In the genomic region with DNA sequence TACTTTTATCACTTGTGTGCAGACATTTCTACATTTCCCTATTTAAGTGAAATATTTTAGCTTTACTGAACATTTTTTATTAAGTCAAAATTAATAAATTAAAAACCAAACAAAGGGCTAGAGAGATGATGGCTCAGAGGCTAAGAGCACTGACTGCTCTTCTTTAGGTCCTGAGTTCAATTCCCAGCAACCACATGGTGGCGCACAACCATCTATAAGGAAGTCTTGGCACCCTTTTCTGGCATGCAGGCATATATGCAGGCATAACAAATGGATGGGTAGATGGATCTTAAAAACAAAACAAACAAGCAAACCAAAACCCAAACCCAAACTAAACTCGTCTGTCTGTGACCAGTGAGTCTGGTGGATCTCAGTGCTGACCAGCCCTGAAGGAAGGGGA, we compare ENCODE assay signal across 10 mouse cellular contexts. TPM values are rescaled to one million over a fixed set of nuclear protein-coding genes. Genes with fewer than 3 reads are reported as not detected.
DNase-seq lines count a peak whose midpoint lies in the region; ATAC-seq and TF ChIP-seq lines count a peak whose summit lies in the region.
"Had no signal": no experiment of that assay in that cellular context is flagged by ENCODE, and none has a peak within 500 bp of the region (broad histone marks: within the 10 kb centered on the region; RNA-seq: fewer than 3 reads in every experiment).

No protein-coding gene starts in this region.

- H3K4me3 ChIP-seq in hindbrain, embryonic 15.5 days, result no peak overlapping the region
- H3K4me3 ChIP-seq in hindbrain, embryonic 10.5 days, result no peak overlapping the region
- no peak overlapping the region for H3K4me3 ChIP-seq in midbrain, postnatal 0 days (ENCODE audit: low read depth, low read length)
- H3K4me3 ChIP-seq in midbrain, embryonic 10.5 days, result no peak overlapping the region
- H3K4me3 ChIP-seq in stomach, postnatal 0 days (ENCODE audit: low read depth, low read length), result no peak overlapping the region

- no peaks in the 10 kb centered on the region for H3K4me1 ChIP-seq in hindbrain, embryonic 15.5 days (replicated peaks)
- no peaks in the 10 kb centered on the region for H3K4me1 ChIP-seq in hindbrain, embryonic 10.5 days (replicated peaks)
- H3K4me1 ChIP-seq in midbrain, postnatal 0 days (ENCODE audit: insufficient read depth, low read length), result no peaks in the 10 kb centered on the region
- no peaks in the 10 kb centered on the region; the same call in 1 of the 2 replicates for H3K4me1 ChIP-seq in midbrain, embryonic 10.5 days
- no peaks in the 10 kb centered on the region for H3K4me1 ChIP-seq in stomach, postnatal 0 days (replicated peaks; ENCODE audit: control insufficient read depth, insufficient read depth)

- no peak overlapping the region for H3K27ac ChIP-seq in hindbrain, embryonic 15.5 days (replicated peaks)
- no peak overlapping the region for H3K27ac ChIP-seq in hindbrain, embryonic 10.5 days
- no peak overlapping the region for H3K27ac ChIP-seq in midbrain, postnatal 0 days (ENCODE audit: low read depth, low read length)
- H3K27ac ChIP-seq in midbrain, embryonic 10.5 days (replicated peaks), result no peak overlapping the region
- H3K27ac ChIP-seq in stomach, postnatal 0 days (replicated peaks), result no peak overlapping the region

- H3K9ac ChIP-seq in hindbrain, embryonic 15.5 days, result no peak overlapping the region
- no peak overlapping the region for H3K9ac ChIP-seq in midbrain, postnatal 0 days (replicated peaks; ENCODE audit: low read length, poor library complexity, severe bottlenecking)
- H3K9ac ChIP-seq in stomach, postnatal 0 days (ENCODE audit: low read length), result no peak overlapping the region

- no peak overlapping the region for H3K4me2 ChIP-seq in hindbrain, embryonic 15.5 days
- no peak overlapping the region for H3K4me2 ChIP-seq in midbrain, postnatal 0 days (ENCODE audit: low read depth, low read length, poor library complexity, severe bottlenecking)
- no peak overlapping the region for H3K4me2 ChIP-seq in stomach, postnatal 0 days (replicated peaks; ENCODE audit: low read depth)

- 58% methylated on average over 2 of the region's 2 CpGs for WGBS in hindbrain, embryonic 15.5 days
- WGBS in hindbrain, embryonic 10.5 days, result 64% methylated on average over 2 of the region's 2 CpGs
- 53% methylated on average over 2 of the region's 2 CpGs for WGBS in midbrain, postnatal 0 days
- WGBS in midbrain, embryonic 10.5 days, result 61% methylated on average over 2 of the region's 2 CpGs
- WGBS in stomach, postnatal 0 days, result 56% methylated on average over 2 of the region's 2 CpGs

- H3K9me3 ChIP-seq in hindbrain, embryonic 15.5 days, result no peaks in the 10 kb centered on the region
- H3K9me3 ChIP-seq in hindbrain, embryonic 10.5 days, result no peaks in the 10 kb centered on the region
- H3K9me3 ChIP-seq in midbrain, postnatal 0 days (ENCODE audit: low read length), result no peaks in the 10 kb centered on the region
- H3K9me3 ChIP-seq in midbrain, embryonic 10.5 days (replicated peaks), result no peaks in the 10 kb centered on the region
- no peaks in the 10 kb centered on the region for H3K9me3 ChIP-seq in stomach, postnatal 0 days (ENCODE audit: control insufficient read depth, low read length)

- H3K27me3 ChIP-seq in hindbrain, embryonic 15.5 days, result no peaks in the 10 kb centered on the region
- no peaks in the 10 kb centered on the region for H3K27me3 ChIP-seq in hindbrain, embryonic 10.5 days (ENCODE audit: insufficient read depth, poor library complexity, severe bottlenecking)
- H3K27me3 ChIP-seq in midbrain, postnatal 0 days (ENCODE audit: insufficient read depth, low read length), result no peaks in the 10 kb centered on the region
- H3K27me3 ChIP-seq in midbrain, embryonic 10.5 days (ENCODE audit: low read depth, poor library complexity, severe bottlenecking), result no peaks in the 10 kb centered on the region
- no peaks in the 10 kb centered on the region for H3K27me3 ChIP-seq in stomach, postnatal 0 days (ENCODE audit: control insufficient read depth, insufficient read depth, low read length)

- no peak for TF ChIP-seq EP300 in stomach, postnatal 0 days (optimal IDR thresholded peaks at IDR 0.05)

- peak; percentile 25 for DNase-seq in CD4-positive, CD25-positive, alpha-beta regulatory T cell, adult 2 months (ENCODE audit: low read depth, low spot score)
- no peak for DNase-seq in hindbrain, embryonic 10.5 days (ENCODE audit: low spot score)
- peak; percentile 57 for DNase-seq in midbrain, postnatal 0 days (ENCODE audit: low spot score)
- DNase-seq in midbrain, embryonic 10.5 days (ENCODE audit: low spot score), result no peak
- DNase-seq in stomach, postnatal 0 days (ENCODE audit: low spot score), result no peak
- no peak for DNase-seq in retina, embryonic 14.5 days (ENCODE audit: low spot score)
- DNase-seq: heart, postnatal 14 days; kidney, postnatal 10 days had no signal

- TF ChIP-seq CTCF in midbrain, postnatal 0 days (IDR thresholded peaks at IDR 0.05), result peak; percentile 68
- TF ChIP-seq CTCF in stomach, postnatal 0 days (IDR thresholded peaks at IDR 0.05; ENCODE audit: low read depth), result peak; percentile 64

- no peak for ATAC-seq in CD4-positive, CD25-positive, alpha-beta regulatory T cell, adult 4 months
- 0 out of 2 replicates have a peak, but pooled peaks have one; percentile 35 for ATAC-seq in hindbrain, embryonic 15.5 days (ENCODE audit: low FRiP score, low read depth)
- ATAC-seq in midbrain, postnatal 0 days (ENCODE audit: low FRiP score), result no peak
- no peak for ATAC-seq in stomach, postnatal 0 days (ENCODE audit: low FRiP score, low TSS enrichment)

- H3K36me3 ChIP-seq in hindbrain, embryonic 15.5 days, result no peaks in the 10 kb centered on the region
- H3K36me3 ChIP-seq in hindbrain, embryonic 10.5 days, result peaks cover 35% of the 10 kb centered on the region
- 0 out of 2 replicates have a peak, but pooled peaks cover 6% of the 10 kb centered on the region for H3K36me3 ChIP-seq in midbrain, postnatal 0 days (ENCODE audit: insufficient read depth, low read length)
- peaks cover 38% of the 10 kb centered on the region for H3K36me3 ChIP-seq in midbrain, embryonic 10.5 days
- H3K36me3 ChIP-seq in stomach, postnatal 0 days (ENCODE audit: control insufficient read depth, insufficient read depth, low read length), result peaks cover 3% of the 10 kb centered on the region

RNA-seq across cellular contexts. Expression of gene Hmgb2, which starts 20.5 kb away (rescaled TPM):
- 100 to 1,000 TPM; 214 to 242 TPM for polyA plus RNA-seq in CD4-positive, CD25-positive, alpha-beta regulatory T cell, adult 4 months (2017; shearing (Covaris generic))
- 80.2 and 93.6 TPM in 2 replicates for polyA plus RNA-seq in hindbrain, embryonic 15.5 days (2015; fragmentation: Nextera tagmentation; extraction: Ambion mirVana)
- polyA plus RNA-seq in hindbrain, embryonic 10.5 days (2016; fragmentation: Nextera tagmentation; extraction: Ambion mirVana), result 389 and 567 TPM in 2 replicates
- 11.2 and 12.3 TPM in 2 replicates for total RNA-seq in midbrain, postnatal 0 days (2014; rRNA removed)
- 34.8 and 50.4 TPM in 2 replicates for polyA plus RNA-seq in midbrain, postnatal 0 days (2015; fragmentation: Nextera tagmentation; extraction: Ambion mirVana)
- polyA plus RNA-seq in midbrain, embryonic 10.5 days (2016; fragmentation: Nextera tagmentation; extraction: Ambion mirVana), result 599 and 633 TPM in 2 replicates
- polyA plus RNA-seq in stomach, postnatal 0 days (2015; fragmentation: Nextera tagmentation; extraction: Ambion mirVana), result 158 and 220 TPM in 2 replicates

RNA-seq across cellular contexts. Expression of gene Sap30, which starts 44.6 kb away (rescaled TPM):
- under 1 TPM in 1 of 2 experiments, not detected in 1; 0.36 TPM for polyA plus RNA-seq in CD4-positive, CD25-positive, alpha-beta regulatory T cell, adult 4 months (2017; shearing (Covaris generic))
- 29.3 and 37.0 TPM in 2 replicates for polyA plus RNA-seq in hindbrain, embryonic 15.5 days (2015; fragmentation: Nextera tagmentation; extraction: Ambion mirVana)
- polyA plus RNA-seq in hindbrain, embryonic 10.5 days (2016; fragmentation: Nextera tagmentation; extraction: Ambion mirVana), result 81.9 and 97.8 TPM in 2 replicates
- total RNA-seq in midbrain, postnatal 0 days (2014; rRNA removed), result 18.0 and 21.0 TPM in 2 replicates
- polyA plus RNA-seq in midbrain, postnatal 0 days (2015; fragmentation: Nextera tagmentation; extraction: Ambion mirVana), result 14.4 and 14.6 TPM in 2 replicates
- polyA plus RNA-seq in midbrain, embryonic 10.5 days (2016; fragmentation: Nextera tagmentation; extraction: Ambion mirVana), result 78.9 and 86.9 TPM in 2 replicates
- polyA plus RNA-seq in stomach, postnatal 0 days (2015; fragmentation: Nextera tagmentation; extraction: Ambion mirVana), result 23.8 and 28.6 TPM in 2 replicates

Comparison
In these comparisons a context has a peak if more than half of its experiments do, and no peak if none do; other contexts are left out.
1. DNase-seq: peak in CD4-positive, CD25-positive, alpha-beta regulatory T cell, adult 2 months (single experiment) and midbrain, postnatal 0 days (single experiment); none in hindbrain, embryonic 10.5 days (single experiment), midbrain, embryonic 10.5 days (single experiment), stomach, postnatal 0 days (single experiment) and retina, embryonic 14.5 days (single experiment).
2. RNA of gene Sap30, which starts 44.6 kb away (polyA plus RNA-seq): 81.9 to 97.8 TPM in hindbrain, embryonic 10.5 days, 78.9 to 86.9 TPM in midbrain, embryonic 10.5 days, 29.3 to 37.0 TPM in hindbrain, embryonic 15.5 days, 23.8 to 28.6 TPM in stomach, postnatal 0 days and 14.4 to 14.6 TPM in midbrain, postnatal 0 days; 0.36 TPM in CD4-positive, CD25-positive, alpha-beta regulatory T cell, adult 4 months; every median in the first group is over 10 times any median in the second.